Mouse (Mus musculus): Measurements from ENCODE around the gene Gpr182. TPM values are rescaled to one million over a fixed set of nuclear protein-coding genes. Genes with fewer than 3 reads are reported as not detected.

Gpr182 gene
- total and polyA plus RNA-seq, 3 experiments = 0.04 to 0.58 TPM; not detected in 1

GRCm38 (mm10) chr10:127728437-127728836 is 23.1 kb downstream of the Gpr182 start:
- Histone ChIP-seq H3K27me3 (ENCODE audit: control insufficient read depth in 1 of 2, insufficient read depth in 2 of 2, low read length in 2 of 2) (peaks cover 0 to 5% of the 10 kb centered on the region in 2 experiments; a peak in 3 of 4 replicates), H3K27ac (ENCODE audit: control insufficient read depth, low read depth, low read length) (no peak overlapping the region), H3K9me3 (replicated peaks; ENCODE audit: insufficient read depth, low read length) (no peaks in the 10 kb centered on the region), H3K9ac (ENCODE audit: control insufficient read depth, low read depth, low read length, poor library complexity, severe bottlenecking) (no peak overlapping the region), H3K4me1 (ENCODE audit: control insufficient read depth in 1 of 2, insufficient read depth in 2 of 2, low read length in 2 of 2) (peaks cover 17 to 31% of the 10 kb centered on the region in 2 experiments), H3K4me3 (ENCODE audit: control insufficient read depth in 1 of 2, insufficient read depth in 1 of 2, low read depth in 2 of 2, low read length in 2 of 2) (no peak overlapping the region), H3K79me2 (ENCODE audit: control insufficient read depth, insufficient read depth, low read length, poor library complexity) (no peaks in the 10 kb centered on the region), H3K36me3 (ENCODE audit: control insufficient read depth in 1 of 2, insufficient read depth in 2 of 2, low read length in 2 of 2) (peaks cover 0 to 11% of the 10 kb centered on the region in 2 experiments; a peak in 2 of 4 replicates)
- no peak for DNase-seq (ENCODE audit: low read depth, low spot score)
- no peak for TF ChIP-seq ZC3H11A (IDR thresholded peaks at IDR 0.05; ENCODE audit: low read depth, low read length)
- no peak for TF ChIP-seq E2F4 (IDR thresholded peaks at IDR 0.05; ENCODE audit: borderline replicate concordance, low read depth, low read length)
- no peak for TF ChIP-seq UBTF (IDR thresholded peaks at IDR 0.05; ENCODE audit: borderline replicate concordance, insufficient read depth, low read depth, low read length)
- TF ChIP-seq CTCF (IDR thresholded peaks at IDR 0.05 in 2 of 3, conservative IDR thresholded peaks at IDR 0.05 in 1 of 3; ENCODE audit: control insufficient read depth in 1 of 3, insufficient read depth in 1 of 3, low read depth in 2 of 3, low read length in 3 of 3, poor library complexity in 1 of 3, severe bottlenecking in 1 of 3) = no peak
- no peak; the same call in 1 of the 2 replicates for TF ChIP-seq MXI1 (IDR thresholded peaks at IDR 0.05; ENCODE audit: low read depth, low read length)
- no peak for TF ChIP-seq SMC3 (IDR thresholded peaks at IDR 0.05; ENCODE audit: low read depth, low read length)
- no peak for TF ChIP-seq NRF1 (IDR thresholded peaks at IDR 0.05; ENCODE audit: insufficient read depth, low read depth, low read length, poor library complexity, severe bottlenecking)
- TF ChIP-seq HCFC1 (IDR thresholded peaks at IDR 0.05; ENCODE audit: low read depth, low read length) = no peak
- TF ChIP-seq MYB (IDR thresholded peaks at IDR 0.05; ENCODE audit: low read depth, low read length) = no peak
- no peak for TF ChIP-seq TBP (IDR thresholded peaks at IDR 0.05; ENCODE audit: low read depth, low read length)

GRCm38 (mm10) chr10:127725136-127725535 is 26.4 kb downstream of the Gpr182 start:
- TF ChIP-seq GATA1 (IDR thresholded peaks at IDR 0.05; ENCODE audit: low read depth, low read length) (no peak), ETS1 (IDR thresholded peaks at IDR 0.05; ENCODE audit: low read depth, low read length) (no peak), CHD1 (IDR thresholded peaks at IDR 0.05; ENCODE audit: low read depth, low read length) (no peak), MAZ (IDR thresholded peaks at IDR 0.05; ENCODE audit: low read depth, low read length) (no peak), ZKSCAN1 (IDR thresholded peaks at IDR 0.05; ENCODE audit: low read depth, low read length) (no peak), USF1 (IDR thresholded peaks at IDR 0.05; ENCODE audit: low read depth, low read length) (no peak), CTCF (IDR thresholded peaks at IDR 0.05 in 2 of 3, conservative IDR thresholded peaks at IDR 0.05 in 1 of 3; ENCODE audit: control insufficient read depth in 1 of 3, insufficient read depth in 1 of 3, low read depth in 2 of 3, low read length in 3 of 3, poor library complexity in 1 of 3, severe bottlenecking in 1 of 3) (no peak), MAX (IDR thresholded peaks at IDR 0.05; ENCODE audit: low read length) (no peak)
- Histone ChIP-seq H3K9me3 (replicated peaks; ENCODE audit: insufficient read depth, low read length) (no peaks in the 10 kb centered on the region), H3K9ac (ENCODE audit: control insufficient read depth, low read depth, low read length, poor library complexity, severe bottlenecking) (no peak overlapping the region), H3K79me2 (ENCODE audit: control insufficient read depth, insufficient read depth, low read length, poor library complexity) (no peaks in the 10 kb centered on the region), H3K27ac (ENCODE audit: control insufficient read depth, low read depth, low read length) (no peak overlapping the region), H3K4me1 (ENCODE audit: control insufficient read depth in 1 of 2, insufficient read depth in 2 of 2, low read length in 2 of 2) (peaks cover 8 to 23% of the 10 kb centered on the region in 2 experiments), H3K36me3 (ENCODE audit: control insufficient read depth in 1 of 2, insufficient read depth in 2 of 2, low read length in 2 of 2) (peaks cover 0 to 11% of the 10 kb centered on the region in 2 experiments; a peak in 2 of 4 replicates), H3K4me3 (ENCODE audit: control insufficient read depth in 1 of 2, insufficient read depth in 1 of 2, low read depth in 2 of 2, low read length in 2 of 2) (no peak overlapping the region), H3K27me3 (ENCODE audit: control insufficient read depth in 1 of 2, insufficient read depth in 2 of 2, low read length in 2 of 2) (peaks cover 0 to 7% of the 10 kb centered on the region in 2 experiments; a peak in 3 of 4 replicates)
- DNase-seq (ENCODE audit: low read depth, low spot score) = no peak

Measured in MEL (cell line).